Mouse (Mus musculus) macrophage (primary cell): ENCODE measurements around the gene Rbm8a. TPM values are rescaled to one million over a fixed set of nuclear protein-coding genes. Genes with fewer than 3 reads are reported as not detected.

Experiments
- H3K27ac ChIP-seq: fragments of 350-480 bp; formaldehyde crosslinking; 2 replicates; pipeline ENCODE4 v1.9.0; 2021
- H3K36me3 ChIP-seq: fragments of 350-480 bp; formaldehyde crosslinking; 2 replicates; pipeline ENCODE4 v1.9.0; 2021; ENCODE audit errors: inconsistent target
- H3K4me3 ChIP-seq: fragments of 350-480 bp; formaldehyde crosslinking; 2 replicates; pipeline ENCODE4 v1.9.0; 2021; ENCODE audit errors: inconsistent target
- H3K79me2 ChIP-seq: fragments of 350-480 bp; formaldehyde crosslinking; 2 replicates; pipeline ENCODE4 v1.9.0; 2021; ENCODE audit errors: inconsistent target
- WGBS: methylation state at CpG from one replicate; pipeline ENCODE4 v1.1.7; 2026; ENCODE audit warnings: inconsistent platforms; ENCODE audit not compliant: missing documents; 5-methylcytosine and 5-hydroxymethylcytosine counted together
- polyA plus RNA-seq: library from polyadenylated mRNA; stranded (reverse); fragments of 250-400 nt; gene quantifications from 3 replicates; pipeline ENCODE4 v1.2.4, GENCODE M21; 2018; ENCODE audit warnings: inconsistent platforms

Gene Rbm8a
- polyA plus RNA-seq, 1 experiment from 2014 or later, result 43.9 TPM

DNA sequence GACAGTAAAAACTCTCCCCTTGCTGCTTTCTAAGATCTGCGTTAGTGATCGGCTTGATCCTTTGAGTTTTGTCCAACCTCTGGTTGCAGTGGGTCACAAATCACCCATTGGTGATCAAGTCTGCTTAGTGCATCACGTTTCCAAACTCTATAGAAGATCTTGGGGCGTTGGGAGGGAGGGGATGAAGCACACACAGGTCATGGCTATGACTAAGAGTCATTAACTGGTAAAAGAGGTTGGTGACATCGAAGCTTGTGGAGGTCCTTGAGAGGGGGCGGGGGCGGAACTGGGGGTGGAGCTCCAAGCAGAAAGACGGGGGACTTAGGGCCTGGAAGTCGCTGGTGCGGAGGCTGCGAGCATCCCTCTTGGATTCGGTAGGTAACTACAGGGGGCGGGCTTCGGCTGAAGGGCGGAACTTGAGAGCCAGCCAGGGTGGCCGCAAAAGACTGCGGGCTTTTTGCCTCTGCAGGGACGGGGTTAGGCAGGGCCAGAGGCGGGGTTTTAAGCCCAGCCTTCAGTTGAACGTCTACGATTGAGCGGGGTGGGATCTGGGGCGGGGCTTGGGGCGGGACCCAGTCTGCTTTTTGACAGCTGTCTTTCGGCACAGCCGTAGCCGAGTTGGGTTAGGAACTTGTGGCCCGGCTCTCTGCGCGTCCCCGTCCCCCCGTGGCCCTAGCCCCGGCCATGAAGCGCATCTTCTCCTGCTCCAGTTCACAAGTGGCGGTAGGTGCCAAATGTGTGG, 40.2 kb downstream of the Rbm8a start, which contains the start of gene Ankrd35:
Gene Ankrd35, plus strand, starts transcription at position 405 of the 742 bp plus-strand sequence.
- no peak within 1 kb of the TSS; the same call in 1 of the 2 replicates for H3K4me3 ChIP-seq
- WGBS, result 9% methylated on average over 28 of the region's 35 CpGs
- no peaks in the 10 kb centered on the region for H3K79me2 ChIP-seq

DNA sequence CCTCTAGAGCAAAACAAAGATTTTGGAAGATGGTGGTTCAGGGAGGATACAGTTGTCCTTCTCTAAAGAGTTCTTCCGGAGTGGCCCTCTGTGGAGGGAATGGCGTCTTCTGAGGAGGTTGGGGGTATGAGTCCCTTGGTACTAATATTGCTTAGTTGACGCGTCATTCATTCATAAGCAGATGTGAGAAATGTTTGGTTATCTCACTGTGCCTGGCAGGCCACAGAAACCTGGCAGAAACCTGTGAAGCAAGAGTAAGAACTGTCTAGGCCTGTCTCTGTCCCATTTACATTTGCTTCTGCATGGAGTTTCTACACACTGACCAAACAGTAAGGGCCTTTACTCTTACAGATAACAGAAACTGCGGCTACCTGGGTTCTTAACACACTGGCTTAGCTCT, 41.8 kb downstream of the Rbm8a start:
- H3K27ac ChIP-seq, result no peak overlapping the region

More for the DNA sequence above, 40.2 kb downstream of the Rbm8a start, which contains the start of gene Ankrd35:
- no peak within 1 kb of the TSS for H3K27ac ChIP-seq
- no peaks in the 10 kb centered on the region for H3K36me3 ChIP-seq

DNA sequence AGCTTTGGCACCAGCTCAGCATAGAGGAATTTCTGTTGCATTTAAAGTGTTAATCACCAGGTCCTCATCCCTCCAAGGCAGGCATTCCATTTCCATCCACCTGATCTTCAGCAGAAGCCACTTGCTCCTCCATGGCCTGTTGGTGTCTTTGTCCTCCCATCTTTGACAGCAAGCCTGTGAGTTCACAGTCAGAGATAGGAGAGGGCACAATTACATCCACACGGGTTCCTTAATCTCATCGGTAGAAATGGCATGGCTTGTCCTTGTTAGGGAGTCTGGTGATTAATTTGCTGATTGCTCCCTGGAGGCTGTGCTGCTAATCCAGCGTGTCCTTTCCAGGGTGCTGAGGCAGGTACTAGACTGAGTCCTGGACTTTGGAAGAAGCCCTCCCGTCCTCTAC, 43.8 kb downstream of the Rbm8a start:
- 89% methylated on average over 4 of the region's 4 CpGs for WGBS
- Histone ChIP-seq H3K36me3 (no peaks in the 10 kb centered on the region), H3K79me2 (no peaks in the 10 kb centered on the region), H3K27ac (no peak overlapping the region), H3K4me3 (no peak overlapping the region)

More for the DNA sequence above, 41.8 kb downstream of the Rbm8a start:
- H3K4me3 ChIP-seq, result no peak overlapping the region
- no peaks in the 10 kb centered on the region for H3K79me2 ChIP-seq
- no peaks in the 10 kb centered on the region for H3K36me3 ChIP-seq
- WGBS, result 96% methylated on average over 5 of the region's 5 CpGs

DNA sequence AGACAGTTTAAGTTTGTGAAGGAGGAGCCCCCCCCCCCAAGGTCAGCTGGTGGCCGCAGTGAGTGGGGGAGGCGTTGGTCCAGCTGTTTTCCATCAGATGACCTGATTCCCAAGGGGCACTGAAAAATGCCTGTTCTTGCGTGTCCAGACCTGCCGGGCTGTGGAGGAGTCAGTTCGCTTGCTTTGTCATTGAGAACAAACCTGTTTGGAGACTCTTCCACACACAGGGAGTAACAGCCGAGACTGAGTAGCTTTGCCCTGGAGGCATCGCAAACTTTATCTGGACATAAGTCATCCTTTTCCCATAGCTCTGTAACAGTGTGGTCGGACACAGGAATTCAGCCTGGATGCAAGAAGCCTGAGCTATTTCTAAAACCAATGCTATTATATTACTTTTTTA, 44.7 kb downstream of the Rbm8a start:
- Histone ChIP-seq H3K36me3 (no peaks in the 10 kb centered on the region), H3K27ac (no peak overlapping the region), H3K4me3 (no peak overlapping the region), H3K79me2 (no peaks in the 10 kb centered on the region)
- WGBS, result 91% methylated on average over 8 of the region's 8 CpGs

DNA sequence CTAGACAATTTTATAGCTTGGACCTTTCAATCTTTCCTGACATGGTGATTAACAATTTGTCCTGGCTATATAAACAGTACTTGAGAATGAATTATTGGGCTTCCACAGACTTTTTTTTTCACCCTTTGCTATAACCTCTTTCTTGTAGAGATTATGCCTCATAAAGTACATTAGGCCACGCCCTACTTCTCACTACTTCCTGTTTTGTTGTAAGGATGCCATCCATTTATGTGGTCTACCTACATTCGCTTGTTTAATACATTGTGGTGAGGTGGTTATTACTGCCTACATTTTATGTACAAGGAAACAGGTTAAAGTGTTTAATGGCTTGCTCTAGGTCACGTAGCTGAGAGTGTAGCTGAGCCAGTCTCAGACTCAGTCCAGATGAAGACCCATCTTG, 45.4 kb downstream of the Rbm8a start:
- Histone ChIP-seq H3K79me2 (no peaks in the 10 kb centered on the region), H3K4me3 (no peak overlapping the region), H3K36me3 (no peaks in the 10 kb centered on the region), H3K27ac (no peak overlapping the region)
- 47% methylated on average over 3 of the region's 3 CpGs for WGBS

DNA sequence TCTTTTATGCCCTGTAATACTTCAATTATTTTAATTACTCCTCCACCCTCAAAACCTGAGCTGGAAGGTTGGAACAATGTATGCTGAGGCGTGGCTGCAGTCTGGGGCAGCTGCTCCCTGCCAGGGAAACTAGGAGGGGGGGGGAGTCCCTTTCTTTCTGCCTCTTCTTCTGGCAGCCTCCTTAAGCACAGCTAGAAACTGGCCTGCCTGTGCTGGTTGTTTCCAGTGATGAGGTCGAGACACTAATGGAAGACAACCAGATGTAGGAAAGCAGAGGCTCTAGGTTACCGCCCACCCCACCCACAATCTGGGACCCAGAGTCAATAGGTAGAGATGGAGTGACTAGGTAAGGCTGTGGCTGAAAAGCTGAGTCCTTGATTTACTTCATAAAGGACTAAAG, 46.0 kb downstream of the Rbm8a start:
- no peak overlapping the region for H3K4me3 ChIP-seq
- H3K27ac ChIP-seq, result no peak overlapping the region
- H3K36me3 ChIP-seq, result no peaks in the 10 kb centered on the region
- no peaks in the 10 kb centered on the region for H3K79me2 ChIP-seq
- WGBS, result 94% methylated on average over 3 of the region's 3 CpGs

DNA sequence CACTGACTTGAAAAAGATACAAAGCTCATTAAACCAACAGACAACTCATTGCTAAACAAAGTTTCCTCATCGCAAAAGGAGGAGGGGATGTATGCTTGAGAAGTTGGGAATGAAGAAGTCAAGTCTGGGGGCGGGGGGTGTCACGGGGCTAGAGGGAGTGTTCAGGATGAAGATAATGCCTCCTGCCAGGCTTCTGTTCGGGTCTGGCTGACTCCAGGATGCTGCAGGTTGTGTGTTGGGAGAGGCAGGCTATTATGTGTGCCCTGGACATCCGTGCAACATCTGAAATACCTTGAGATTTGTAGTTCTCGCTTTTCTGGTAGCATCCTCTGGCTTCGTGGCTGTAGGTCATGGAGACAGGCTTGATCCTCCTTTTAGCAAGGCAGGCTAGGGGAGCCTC, 48.7 kb downstream of the Rbm8a start:
- Histone ChIP-seq H3K27ac (no peak overlapping the region), H3K79me2 (no peaks in the 10 kb centered on the region), H3K4me3 (no peak overlapping the region), H3K36me3 (no peaks in the 10 kb centered on the region)
- 86% methylated on average over 6 of the region's 7 CpGs for WGBS

DNA sequence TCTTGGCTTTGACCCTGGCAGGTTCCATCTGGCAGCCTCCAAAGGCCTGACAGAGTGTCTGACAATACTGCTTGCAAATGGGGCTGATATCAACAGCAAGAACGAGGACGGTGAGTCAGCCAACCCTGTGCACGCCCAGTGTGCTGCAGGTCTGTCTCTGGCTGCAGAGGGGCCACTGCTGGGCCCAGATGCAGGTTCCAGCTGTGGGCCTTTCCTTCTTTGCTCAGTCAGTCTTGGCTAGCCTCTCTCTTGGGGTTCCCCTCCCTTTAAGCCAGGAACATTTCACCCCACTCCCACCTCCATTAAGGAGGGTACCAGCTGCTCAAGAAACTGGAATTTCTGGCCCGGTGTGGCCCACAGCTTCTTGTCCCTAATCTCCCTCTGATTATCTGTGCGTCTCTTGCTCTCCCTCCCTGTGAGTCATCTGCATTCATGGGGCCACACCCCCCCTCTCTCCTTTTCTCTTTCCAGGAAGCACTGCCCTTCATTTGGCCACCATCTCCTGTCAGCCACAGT, 49.5 kb downstream of the Rbm8a start:
- no peak overlapping the region for H3K4me3 ChIP-seq
- H3K79me2 ChIP-seq, result no peaks in the 10 kb centered on the region
- 78% methylated on average over 5 of the region's 5 CpGs for WGBS
- no peak overlapping the region for H3K27ac ChIP-seq
- no peaks in the 10 kb centered on the region for H3K36me3 ChIP-seq

DNA sequence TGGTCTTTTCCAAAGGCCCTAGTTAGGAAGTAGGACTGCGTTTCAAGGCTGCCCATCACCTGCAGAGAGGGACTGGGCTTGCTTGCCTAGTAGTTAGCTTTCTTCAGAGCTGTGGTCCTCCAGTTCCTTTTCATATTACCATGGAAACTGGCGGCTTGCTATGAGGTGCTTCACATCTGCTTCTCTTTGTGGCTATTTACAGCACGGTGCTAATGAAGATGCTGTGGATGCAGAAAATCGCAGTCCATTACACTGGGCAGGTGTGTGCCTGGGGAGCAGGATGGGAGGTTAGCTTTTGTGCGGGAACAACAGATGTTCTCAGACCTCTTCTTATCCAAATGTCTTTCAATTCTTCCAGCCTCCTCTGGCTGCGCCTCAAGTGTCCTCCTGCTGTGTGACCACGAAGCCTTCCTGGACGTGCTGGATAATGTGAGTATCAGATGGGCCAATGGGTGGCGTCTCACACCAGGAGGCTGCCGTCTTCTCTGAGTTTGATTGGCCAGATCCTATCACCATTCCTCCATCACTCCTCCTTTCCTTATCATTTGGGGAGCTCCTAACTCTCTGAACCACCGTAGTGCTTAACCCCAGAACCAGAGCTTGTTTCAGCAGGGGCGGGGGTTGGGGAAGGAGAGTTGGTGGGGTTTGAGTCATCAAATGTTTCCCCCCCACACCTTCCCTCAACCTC, 50.7 kb downstream of the Rbm8a start:
- 52% methylated on average over 12 of the region's 12 CpGs for WGBS
- H3K4me3 ChIP-seq, result no peak overlapping the region
- no peaks in the 10 kb centered on the region for H3K79me2 ChIP-seq
- H3K27ac ChIP-seq, result no peak overlapping the region
- H3K36me3 ChIP-seq, result no peaks in the 10 kb centered on the region

Other genes starting within 250 kb of the Rbm8a start
- not detected in 3 replicates for gene BC107364, start 177.6 kb upstream of the Rbm8a start, polyA plus RNA-seq
- not detected in 3 replicates for gene Hfe2, start 104.8 kb upstream of the Rbm8a start, polyA plus RNA-seq
- gene Txnip, start 72.0 kb upstream of the Rbm8a start, polyA plus RNA-seq, result 198 to 536 TPM (median 239 TPM) in 3 replicates
- gene Gm16253, start 52.9 kb upstream of the Rbm8a start, polyA plus RNA-seq, result not detected in 3 replicates
- gene Polr3gl, start 35.8 kb upstream of the Rbm8a start, polyA plus RNA-seq, result 31.8 to 127 TPM (median 41.1 TPM) in 3 replicates
- 0.07 to 0.15 TPM in 2 of 3 replicates, not detected in the other for gene Ankrd34a, start 33.3 kb upstream of the Rbm8a start, polyA plus RNA-seq
- gene Lix1l, start 28.8 kb upstream of the Rbm8a start, polyA plus RNA-seq, result 7.5 to 9.5 TPM (median 8.3 TPM) in 3 replicates
- gene Pex11b, start 5.4 kb downstream of the Rbm8a start, polyA plus RNA-seq, result 17.2 to 29.8 TPM (median 26.2 TPM) in 3 replicates
- gene Gm42957, start 5.5 kb downstream of the Rbm8a start, polyA plus RNA-seq, result not detected in 3 replicates
- gene Itga10, start 15.7 kb downstream of the Rbm8a start, polyA plus RNA-seq, result 0.10 to 0.32 TPM (median 0.29 TPM) in 3 replicates
- gene Ankrd35, start 40.2 kb downstream of the Rbm8a start, polyA plus RNA-seq, result 0.03 to 0.07 TPM in 2 of 3 replicates, not detected in the other
- 13.0 to 14.5 TPM (median 14.1 TPM) in 3 replicates for gene Pias3, start 66.5 kb downstream of the Rbm8a start, polyA plus RNA-seq
- 0.20 TPM in 1 of 3 replicates, not detected in the others for gene Nudt17, start 78.6 kb downstream of the Rbm8a start, polyA plus RNA-seq
- gene Polr3c, start 97.7 kb downstream of the Rbm8a start, polyA plus RNA-seq, result 25.2 to 36.6 TPM (median 28.8 TPM) in 3 replicates
- 72.8 to 94.2 TPM (median 85.6 TPM) in 3 replicates for gene Rnf115, start 97.7 kb downstream of the Rbm8a start, polyA plus RNA-seq
- not detected in 3 replicates for gene Pdzk1, start 199.4 kb downstream of the Rbm8a start, polyA plus RNA-seq
- 0.14 TPM in 1 of 3 replicates, not detected in the others for gene Cd160, start 199.4 kb downstream of the Rbm8a start, polyA plus RNA-seq